10 mouse cellular contexts compared by ENCODE assay signal in the genomic region with DNA sequence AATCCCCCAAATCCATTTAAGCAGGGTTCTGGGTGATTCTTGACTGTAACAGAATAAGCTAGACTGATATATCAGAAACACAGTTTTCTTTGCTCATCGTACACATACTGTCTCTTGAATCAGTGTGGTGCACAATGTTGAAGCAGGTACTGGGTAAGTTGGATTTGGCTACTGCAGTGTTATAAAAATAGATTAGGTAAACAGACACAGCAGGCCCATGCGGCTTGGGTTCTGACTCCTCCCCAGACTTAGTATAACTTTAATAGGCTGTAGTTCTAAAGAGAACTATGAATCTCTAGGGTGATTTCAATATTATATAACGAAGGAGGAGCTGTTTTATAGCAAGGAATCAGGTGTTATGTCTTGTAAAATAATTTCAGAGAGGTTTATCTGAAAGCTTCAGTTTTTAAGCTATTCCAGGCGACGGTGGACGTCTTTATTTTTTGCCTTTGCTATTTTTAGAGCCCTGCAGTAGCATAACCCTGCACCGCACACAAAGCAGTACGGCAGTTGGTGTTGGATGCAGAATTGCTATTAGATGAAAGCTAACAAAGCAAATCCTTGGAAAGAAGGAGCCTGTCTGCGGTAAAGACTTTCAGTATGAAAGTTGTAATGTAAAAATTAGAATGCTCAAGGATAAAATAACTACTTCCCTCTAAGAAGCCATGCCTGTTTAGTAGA.
A peak's percentile ranks its signal among the peaks of the same experiment; 100 is the strongest.
DNase-seq lines count a peak whose midpoint lies in the region; ATAC-seq lines count a peak whose summit lies in the region.
"Had no signal": no experiment of that assay in that cellular context is flagged by ENCODE, and none has a peak within 500 bp of the region (broad histone marks: within the 10 kb centered on the region; RNA-seq: fewer than 3 reads in every experiment).

No protein-coding gene starts in this region.

- H3K4me3 ChIP-seq in forebrain, embryonic 13.5 days = no peak overlapping the region
- no peak overlapping the region for H3K4me3 ChIP-seq in forebrain, embryonic 16.5 days (replicated peaks; ENCODE audit: low read length)
- no peak overlapping the region for H3K4me3 ChIP-seq in kidney, embryonic 15.5 days (replicated peaks)
- no peak overlapping the region for H3K4me3 ChIP-seq in liver, embryonic 15.5 days (replicated peaks)
- H3K4me3 ChIP-seq: embryonic facial prominence, embryonic 13.5 days had no signal

- H3K4me2 ChIP-seq in forebrain, embryonic 13.5 days = no peak overlapping the region
- H3K4me2 ChIP-seq in forebrain, embryonic 16.5 days (ENCODE audit: low read length) = no peak overlapping the region
- H3K4me2 ChIP-seq in kidney, embryonic 15.5 days = no peak overlapping the region
- no peak overlapping the region for H3K4me2 ChIP-seq in liver, embryonic 15.5 days
- H3K4me2 ChIP-seq: embryonic facial prominence, embryonic 13.5 days had no signal

- no peaks in the 10 kb centered on the region for H3K27me3 ChIP-seq in forebrain, embryonic 13.5 days
- H3K27me3 ChIP-seq in forebrain, embryonic 16.5 days (replicated peaks; ENCODE audit: control insufficient read depth, insufficient read depth, low read length) = no peaks in the 10 kb centered on the region
- no peaks in the 10 kb centered on the region for H3K27me3 ChIP-seq in kidney, embryonic 15.5 days
- H3K27me3 ChIP-seq in liver, embryonic 15.5 days = no peaks in the 10 kb centered on the region
- H3K27me3 ChIP-seq: embryonic facial prominence, embryonic 13.5 days had no signal

- WGBS in forebrain, embryonic 13.5 days = 58% methylated on average over 9 of the region's 9 CpGs
- 49% methylated on average over 9 of the region's 9 CpGs for WGBS in forebrain, embryonic 16.5 days
- WGBS in kidney, embryonic 15.5 days = 55% methylated on average over 9 of the region's 9 CpGs
- WGBS in liver, embryonic 15.5 days (ENCODE audit: insufficient replicate concordance) = 55% methylated on average over 9 of the region's 9 CpGs

- peak; percentile 29 to 56 for DNase-seq in kidney, postnatal 25 days
- DNase-seq in cerebellum, adult 9-10 months = peak; percentile 87
- no peak for DNase-seq in c-Kit-positive CD71-positive TER-119-positive erythroid progenitor cells, embryonic 14.5 days (ENCODE audit: low spot score)
- no peak for DNase-seq in urinary bladder, adult 2 months (ENCODE audit: low spot score)
- DNase-seq: B cell, adult 2 months had no signal

- no peak overlapping the region for H3K9ac ChIP-seq in forebrain, embryonic 13.5 days
- no peak overlapping the region for H3K9ac ChIP-seq in forebrain, embryonic 16.5 days (replicated peaks; ENCODE audit: low read depth, low read length)
- no peak overlapping the region for H3K9ac ChIP-seq in kidney, embryonic 15.5 days
- H3K9ac ChIP-seq in liver, embryonic 15.5 days = no peak overlapping the region
- H3K9ac ChIP-seq: embryonic facial prominence, embryonic 13.5 days had no signal

- H3K27ac ChIP-seq in forebrain, embryonic 13.5 days = no peak overlapping the region
- H3K27ac ChIP-seq in forebrain, embryonic 16.5 days (ENCODE audit: low read length) = no peak overlapping the region
- H3K27ac ChIP-seq in kidney, embryonic 15.5 days = no peak overlapping the region
- H3K27ac ChIP-seq in liver, embryonic 15.5 days (replicated peaks) = peak overlapping the region; percentile 51
- H3K27ac ChIP-seq: embryonic facial prominence, embryonic 13.5 days had no signal

- H3K4me1 ChIP-seq in forebrain, embryonic 13.5 days = peaks cover 10% of the 10 kb centered on the region
- peaks cover 7% of the 10 kb centered on the region; the same call in 1 of the 2 replicates for H3K4me1 ChIP-seq in forebrain, embryonic 16.5 days (replicated peaks; ENCODE audit: control insufficient read depth, insufficient read depth, low read length)
- H3K4me1 ChIP-seq in kidney, embryonic 15.5 days = peaks cover 17% of the 10 kb centered on the region
- H3K4me1 ChIP-seq in liver, embryonic 15.5 days (replicated peaks) = peaks cover 69% of the 10 kb centered on the region

- no peaks in the 10 kb centered on the region for H3K9me3 ChIP-seq in forebrain, embryonic 13.5 days (replicated peaks)
- H3K9me3 ChIP-seq in forebrain, embryonic 16.5 days (ENCODE audit: control insufficient read depth, low read length) = no peaks in the 10 kb centered on the region
- H3K9me3 ChIP-seq in kidney, embryonic 15.5 days (replicated peaks) = no peaks in the 10 kb centered on the region
- H3K9me3 ChIP-seq in liver, embryonic 15.5 days (replicated peaks) = no peaks in the 10 kb centered on the region
- H3K9me3 ChIP-seq: embryonic facial prominence, embryonic 13.5 days had no signal

- 0 out of 2 replicates have a peak, but pooled peaks have one; percentile 24 for ATAC-seq in forebrain, embryonic 13.5 days
- no peak; the same call in 1 of the 2 replicates for ATAC-seq in forebrain, embryonic 16.5 days
- ATAC-seq in kidney, embryonic 15.5 days (replicated peaks; ENCODE audit: low FRiP score) = no peak
- ATAC-seq in liver, embryonic 15.5 days (ENCODE audit: insufficient read depth) = no peak

- no peaks in the 10 kb centered on the region for H3K36me3 ChIP-seq in forebrain, embryonic 13.5 days (ENCODE audit: poor library complexity, severe bottlenecking)
- no peaks in the 10 kb centered on the region for H3K36me3 ChIP-seq in forebrain, embryonic 16.5 days (ENCODE audit: control insufficient read depth, insufficient read depth)
- no peaks in the 10 kb centered on the region for H3K36me3 ChIP-seq in kidney, embryonic 15.5 days
- no peaks in the 10 kb centered on the region for H3K36me3 ChIP-seq in liver, embryonic 15.5 days (replicated peaks)
- H3K36me3 ChIP-seq: embryonic facial prominence, embryonic 13.5 days had no signal

Comparison
In these comparisons a context has a peak if more than half of its experiments do, and no peak if none do; other contexts are left out.
1. DNase-seq: peak in kidney, postnatal 25 days (2 of 2) and cerebellum, adult 9-10 months (single experiment); none in c-Kit-positive CD71-positive TER-119-positive erythroid progenitor cells, embryonic 14.5 days (single experiment) and urinary bladder, adult 2 months (single experiment).